8 mouse cellular contexts compared by ENCODE assay signal in genomic region chr11:115564064-115564809, GRCm38 (mm10). TPM values are rescaled to one million over a fixed set of nuclear protein-coding genes. Genes with fewer than 3 reads are reported as not detected.
DNase-seq lines count a peak whose midpoint lies in the region; ATAC-seq lines count a peak whose summit lies in the region.

TSS of gene Nup85 (plus strand) at chr11:115564434.

- H3K9me3 ChIP-seq in lung, embryonic 16.5 days (ENCODE audit: control insufficient read depth, low read length), result no peaks in the 10 kb centered on the region

- peak within 1 kb of the TSS; percentile 87 for H3K9ac ChIP-seq in lung, embryonic 16.5 days (ENCODE audit: low read length)

- H3K27me3 ChIP-seq in lung, embryonic 16.5 days (ENCODE audit: control insufficient read depth, insufficient read depth, low read depth, low read length), result no peaks in the 10 kb centered on the region

- H3K27ac ChIP-seq in lung, embryonic 16.5 days (ENCODE audit: low read length), result peak within 1 kb of the TSS; percentile 84

- peaks cover 11% of the 10 kb centered on the region for H3K4me1 ChIP-seq in lung, embryonic 16.5 days (replicated peaks; ENCODE audit: control insufficient read depth, insufficient read depth, low read length)

- H3K36me3 ChIP-seq in lung, embryonic 16.5 days (ENCODE audit: control insufficient read depth, insufficient read depth, low read length), result peaks cover 13% of the 10 kb centered on the region

- peak; percentile 92 for DNase-seq in MEL-GATA-1-ER (ENCODE audit: extremely low read depth, low read depth)
- DNase-seq in cerebellum, adult 8-10 months, result peak; percentile 98
- peak; percentile 95 for DNase-seq in forelimb bud, embryonic 11.5 days (ENCODE audit: low read depth, low spot score)
- peak; percentile 96 for DNase-seq in layer of hippocampus, adult 9-10 months (ENCODE audit: low spot score)
- peak; percentile 92 for DNase-seq in ovary, postnatal 10 days (ENCODE audit: low spot score)
- DNase-seq in thymus, postnatal 10 days (ENCODE audit: low spot score in 2 of 2), result peak; percentile 92 to 98

- ATAC-seq in hematopoietic stem cell, adult 5-6 weeks (replicated peaks in 1 of 2; ENCODE audit: insufficient read depth in 1 of 2, low FRiP score in 2 of 2, low TSS enrichment in 1 of 2, low read depth in 1 of 2, poor library complexity in 2 of 2, severe bottlenecking in 2 of 2), result peak; percentile 93 to 94
- peak; percentile 94 for ATAC-seq in lung, embryonic 16.5 days (ENCODE audit: low read depth)

- peak within 1 kb of the TSS; percentile 87 for H3K4me3 ChIP-seq in lung, embryonic 16.5 days (ENCODE audit: low read length)

- H3K4me2 ChIP-seq in lung, embryonic 16.5 days (ENCODE audit: low read depth, low read length), result peak within 1 kb of the TSS; percentile 79

- WGBS in lung, embryonic 16.5 days, result under 1% methylated on average over 42 of the region's 42 CpGs

RNA-seq across cellular contexts. Expression of gene Nup85, which starts in this region (rescaled TPM):
- 108 and 128 TPM in 2 replicates for total RNA-seq in hematopoietic stem cell, adult 5-6 weeks (2017)
- 158 and 165 TPM in 2 replicates for polyA plus RNA-seq in lung, embryonic 16.5 days (2015; fragmentation: Nextera tagmentation; extraction: Ambion mirVana)

Comparison
In these comparisons a context has a peak if more than half of its experiments do, and no peak if none do; other contexts are left out.
1. Peak in every context shown above with its lines: DNase-seq, ATAC-seq, H3K4me3 ChIP-seq and H3K27ac ChIP-seq.